ENCODE assay signal across 22 mouse cellular contexts in the genomic region with DNA sequence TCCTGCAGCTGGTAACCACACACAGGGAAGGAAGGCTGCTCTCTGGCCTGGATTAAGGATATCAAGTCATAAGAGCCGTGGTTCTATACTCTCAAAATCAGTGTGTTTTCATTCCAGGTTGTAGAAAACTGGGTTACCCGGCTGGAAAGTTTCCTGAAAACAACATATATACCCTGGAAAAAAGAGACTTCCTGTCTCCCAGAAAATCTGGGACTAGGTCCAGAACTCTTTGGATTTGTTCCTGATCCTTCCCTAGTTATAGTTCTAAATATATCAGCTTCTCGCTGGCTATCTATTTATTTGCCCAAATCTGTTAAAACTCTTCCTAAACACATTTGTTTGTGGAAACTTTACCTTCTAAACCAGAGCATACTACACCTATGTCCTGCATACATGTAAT.
A peak's percentile ranks its signal among the peaks of the same experiment; 100 is the strongest.
DNase-seq lines count a peak whose midpoint lies in the region; ATAC-seq lines count a peak whose summit lies in the region.
"Had no signal": no experiment of that assay in that cellular context is flagged by ENCODE, and none has a peak within 500 bp of the region (broad histone marks: within the 10 kb centered on the region; RNA-seq: fewer than 3 reads in every experiment).

No protein-coding gene starts in this region.

- no peaks in the 10 kb centered on the region for H3K36me3 ChIP-seq in liver, embryonic 11.5 days (ENCODE audit: control insufficient read depth, insufficient read depth, low read length)
- no peaks in the 10 kb centered on the region for H3K36me3 ChIP-seq in midbrain, embryonic 16.5 days (ENCODE audit: control insufficient read depth, insufficient read depth, low read length)
- H3K36me3 ChIP-seq: embryonic facial prominence, embryonic 15.5 days; intestine, embryonic 15.5 days; limb, embryonic 15.5 days; neural tube, embryonic 15.5 days had no signal

- DNase-seq in cerebellum, adult 9-10 months, result peak; percentile 52
- DNase-seq in cerebellum, postnatal 4 days (ENCODE audit: low spot score in 2 of 2), result no peak
- no peak for DNase-seq in frontal cortex, postnatal 14 days (ENCODE audit: low spot score in 2 of 2)
- peak; percentile 49 for DNase-seq in right cerebral cortex, adult 18-20 months
- DNase-seq in right cerebral cortex, postnatal 36 days (ENCODE audit: low spot score in 2 of 2), result no peak
- no peak for DNase-seq in liver, embryonic 11.5 days (ENCODE audit: low spot score)
- DNase-seq: adrenal gland, postnatal 25 days; embryo, embryonic 11 days; kidney, adult 8-10 months; kidney, postnatal 14 days; spleen, adult 18-20 months had no signal

- H3K9ac ChIP-seq in liver, embryonic 11.5 days (ENCODE audit: low read depth, low read length), result no peak overlapping the region
- H3K9ac ChIP-seq in midbrain, embryonic 16.5 days (ENCODE audit: low read depth, low read length), result no peak overlapping the region
- H3K9ac ChIP-seq: embryonic facial prominence, embryonic 15.5 days; intestine, embryonic 15.5 days; limb, embryonic 15.5 days; neural tube, embryonic 15.5 days had no signal

- H3K27ac ChIP-seq in liver, embryonic 11.5 days (ENCODE audit: low read depth, low read length), result no peak overlapping the region
- no peak overlapping the region for H3K27ac ChIP-seq in midbrain, embryonic 16.5 days (ENCODE audit: low read length)
- H3K27ac ChIP-seq: embryonic facial prominence, embryonic 15.5 days; intestine, embryonic 15.5 days; limb, embryonic 15.5 days; neural tube, embryonic 15.5 days had no signal

- H3K4me1 ChIP-seq in liver, embryonic 11.5 days (replicated peaks; ENCODE audit: control insufficient read depth, insufficient read depth, low read length), result no peaks in the 10 kb centered on the region
- no peaks in the 10 kb centered on the region for H3K4me1 ChIP-seq in midbrain, embryonic 16.5 days (ENCODE audit: control insufficient read depth, insufficient read depth, low read length)
- H3K4me1 ChIP-seq: embryonic facial prominence, embryonic 15.5 days; intestine, embryonic 15.5 days; limb, embryonic 15.5 days; neural tube, embryonic 15.5 days had no signal

- WGBS in liver, embryonic 11.5 days, result 77% methylated on average over 3 of the region's 3 CpGs
- WGBS in midbrain, embryonic 16.5 days, result 74% methylated on average over 3 of the region's 3 CpGs

- peak; percentile 71 for ATAC-seq in frontal cortex, adult (ENCODE audit: low TSS enrichment)
- ATAC-seq in liver, embryonic 11.5 days (replicated peaks; ENCODE audit: low FRiP score), result no peak
- no peak for ATAC-seq in midbrain, embryonic 16.5 days
- ATAC-seq: CD4-positive, CD25-positive, alpha-beta regulatory T cell, adult 4 months; hindbrain, embryonic 16.5 days; intestine, embryonic 15.5 days; lung, postnatal 0 days had no signal

- no peak overlapping the region for H3K4me2 ChIP-seq in liver, embryonic 11.5 days
- H3K4me2 ChIP-seq in midbrain, embryonic 16.5 days (ENCODE audit: low read length), result no peak overlapping the region
- H3K4me2 ChIP-seq: embryonic facial prominence, embryonic 15.5 days; heart, embryonic 11.5 days; intestine, embryonic 15.5 days; limb, embryonic 15.5 days; midbrain, embryonic 11.5 days; neural tube, embryonic 15.5 days had no signal

- no peak overlapping the region for H3K4me3 ChIP-seq in liver, embryonic 11.5 days (ENCODE audit: low read depth, low read length)
- H3K4me3 ChIP-seq in midbrain, embryonic 16.5 days (ENCODE audit: low read depth, low read length), result no peak overlapping the region
- H3K4me3 ChIP-seq: embryonic facial prominence, embryonic 15.5 days; intestine, embryonic 15.5 days; limb, embryonic 15.5 days; neural tube, embryonic 15.5 days had no signal

- no peaks in the 10 kb centered on the region for H3K27me3 ChIP-seq in liver, embryonic 11.5 days (replicated peaks; ENCODE audit: control insufficient read depth, insufficient read depth, low read length)
- no peaks in the 10 kb centered on the region for H3K27me3 ChIP-seq in midbrain, embryonic 16.5 days (ENCODE audit: control insufficient read depth, insufficient read depth, low read depth, low read length)
- H3K27me3 ChIP-seq: embryonic facial prominence, embryonic 15.5 days; intestine, embryonic 15.5 days; limb, embryonic 15.5 days; neural tube, embryonic 15.5 days had no signal

- H3K9me3 ChIP-seq in liver, embryonic 11.5 days (ENCODE audit: control insufficient read depth, low read length), result no peaks in the 10 kb centered on the region
- H3K9me3 ChIP-seq in midbrain, embryonic 16.5 days (replicated peaks; ENCODE audit: control insufficient read depth, low read length, poor library complexity, severe bottlenecking), result no peaks in the 10 kb centered on the region
- H3K9me3 ChIP-seq: embryonic facial prominence, embryonic 15.5 days; intestine, embryonic 15.5 days; limb, embryonic 15.5 days; neural tube, embryonic 15.5 days had no signal

Comparison
In these comparisons a context has a peak if more than half of its experiments do, and no peak if none do; other contexts are left out.
1. DNase-seq: peak in cerebellum, adult 9-10 months (single experiment) and right cerebral cortex, adult 18-20 months (single experiment); none in cerebellum, postnatal 4 days (0 of 2), frontal cortex, postnatal 14 days (0 of 2), right cerebral cortex, postnatal 36 days (0 of 2) and liver, embryonic 11.5 days (single experiment).